Mouse (Mus musculus) liver, postnatal 0 days (tissue): Measurements from ENCODE around the gene Blmh.
A peak's percentile ranks its signal among the peaks of the same experiment; 100 is the strongest.

Experiments used
- CTCF ChIP-seq: sonication (generic); IDR thresholded peaks from 2 replicates; pipeline ENCODE4 v1.5.1; 2016; ENCODE audit warnings: antibody characterized with exemption, low read depth
- EP300 ChIP-seq: IDR thresholded peaks from 2 replicates; pipeline ENCODE4 v1.6.1; 2016; ENCODE audit warnings: antibody characterized with exemption, low read depth, mild to moderate bottlenecking

GRCm38 (mm10) chr11:76974680-76975319, 50.2 kb downstream of the Blmh start:
- TF ChIP-seq CTCF: peak; percentile 41
- no peak for TF ChIP-seq EP300
